Mouse (Mus musculus): Measurements from ENCODE around the gene Tor2a. TPM values are rescaled to one million over a fixed set of nuclear protein-coding genes. Genes with fewer than 3 reads are reported as not detected.

Tor2a gene
- polyA plus RNA-seq, 1 experiment from 2014 or later = 54.4 TPM

- Histone ChIP-seq H3K27ac (replicated peaks) (0 out of 2 replicates have a peak overlapping the region, but pooled peaks have one; percentile 4), H3K4me2 (no peak overlapping the region), H3K4me1 (peaks cover 6% of the 10 kb centered on the region; the same call in 1 of the 2 replicates), H3K9ac (replicated peaks) (no peak overlapping the region), H3K9me3 (replicated peaks) (no peaks in the 10 kb centered on the region), H3K36me3 (no peaks in the 10 kb centered on the region), H3K27me3 (replicated peaks) (no peaks in the 10 kb centered on the region), H3K4me3 (replicated peaks) (no peak overlapping the region)
- WGBS = 68% methylated on average over 4 of the region's 4 CpGs
- ATAC-seq (ENCODE audit: low FRiP score) = no peak
Measured at GRCm38 (mm10) chr2:32731911-32732310, 25.1 kb upstream of the Tor2a start.

- H3K27ac ChIP-seq (replicated peaks) = no peak overlapping the region
- WGBS = 78% methylated on average over 6 of the region's 6 CpGs
- no peak for ATAC-seq (ENCODE audit: low FRiP score)
Measured at GRCm38 (mm10) chr2:32732695-32733094, 24.3 kb upstream of the Tor2a start.

GRCm38 (mm10) chr2:32734480-32734879 is 22.6 kb upstream of the Tor2a start:
- ATAC-seq (ENCODE audit: low FRiP score) = no peak
- H3K27me3 ChIP-seq (replicated peaks) = no peaks in the 10 kb centered on the region
- 0 out of 2 replicates have a peak overlapping the region, but pooled peaks have one; percentile 3 for H3K27ac ChIP-seq (replicated peaks)

More at GRCm38 (mm10) chr2:32732695-32733094, 24.3 kb upstream of the Tor2a start:
- no peaks in the 10 kb centered on the region for H3K27me3 ChIP-seq (replicated peaks)
- H3K4me1 ChIP-seq = 0 out of 2 replicates have a peak, but pooled peaks cover 3% of the 10 kb centered on the region
- H3K9ac ChIP-seq (replicated peaks) = no peak overlapping the region
- H3K4me2 ChIP-seq = no peak overlapping the region
- H3K9me3 ChIP-seq (replicated peaks) = no peaks in the 10 kb centered on the region
- no peak overlapping the region for H3K4me3 ChIP-seq (replicated peaks)
- H3K36me3 ChIP-seq = no peaks in the 10 kb centered on the region

GRCm38 (mm10) chr2:32734933-32735332 is 22.1 kb upstream of the Tor2a start:
- no peak overlapping the region for H3K4me3 ChIP-seq (replicated peaks)
- ATAC-seq (ENCODE audit: low FRiP score) = no peak
- no peak overlapping the region for H3K4me2 ChIP-seq
- no peak overlapping the region for H3K9ac ChIP-seq (replicated peaks)
- no peaks in the 10 kb centered on the region for H3K27me3 ChIP-seq (replicated peaks)
- 60% methylated on average over 4 of the region's 4 CpGs for WGBS
- no peaks in the 10 kb centered on the region for H3K36me3 ChIP-seq
- no peaks in the 10 kb centered on the region for H3K9me3 ChIP-seq (replicated peaks)
- peaks cover 11% of the 10 kb centered on the region; the same call in 1 of the 2 replicates for H3K4me1 ChIP-seq
- no peak overlapping the region for H3K27ac ChIP-seq (replicated peaks)

More at GRCm38 (mm10) chr2:32734480-32734879, 22.6 kb upstream of the Tor2a start:
- Histone ChIP-seq H3K9me3 (replicated peaks) (no peaks in the 10 kb centered on the region), H3K4me1 (peaks cover 6% of the 10 kb centered on the region; the same call in 1 of the 2 replicates), H3K4me2 (no peak overlapping the region), H3K4me3 (replicated peaks) (no peak overlapping the region), H3K36me3 (no peaks in the 10 kb centered on the region), H3K9ac (replicated peaks) (no peak overlapping the region)
- 51% methylated on average over 4 of the region's 4 CpGs for WGBS

GRCm38 (mm10) chr2:32736306-32736829 is 20.7 kb upstream of the Tor2a start:
- no peak overlapping the region for H3K4me3 ChIP-seq (replicated peaks)
- no peaks in the 10 kb centered on the region for H3K36me3 ChIP-seq
- no peaks in the 10 kb centered on the region for H3K27me3 ChIP-seq (replicated peaks)
- H3K4me1 ChIP-seq = peaks cover 20% of the 10 kb centered on the region
- no peak for ATAC-seq (ENCODE audit: low FRiP score)
- 37% methylated on average over 3 of the region's 3 CpGs for WGBS
- H3K9me3 ChIP-seq (replicated peaks) = no peaks in the 10 kb centered on the region
- H3K27ac ChIP-seq (replicated peaks) = no peak overlapping the region
- H3K4me2 ChIP-seq = no peak overlapping the region
- no peak overlapping the region for H3K9ac ChIP-seq (replicated peaks)

DNA sequence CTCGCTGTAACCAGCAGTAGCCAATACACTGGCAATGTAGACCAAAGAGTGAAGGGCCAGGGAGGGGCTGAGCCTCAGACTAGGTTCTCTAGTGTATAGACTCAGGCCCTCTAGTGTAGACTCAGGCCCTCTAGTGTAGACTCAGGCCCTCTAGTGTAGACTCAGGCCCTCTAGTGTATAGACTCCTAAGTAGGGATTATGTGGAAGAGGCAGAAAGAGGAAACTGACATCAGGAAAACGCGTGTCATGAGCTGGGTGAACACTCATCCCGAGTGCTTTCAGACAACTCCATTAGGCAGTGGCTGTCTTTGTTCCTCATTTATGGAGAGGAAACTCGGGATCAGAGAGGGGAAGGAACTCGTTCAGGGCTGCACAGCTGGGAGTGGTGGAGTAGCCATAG is 20.0 kb upstream of the Tor2a start:
- no peak for ATAC-seq (ENCODE audit: low FRiP score)
- H3K4me3 ChIP-seq (replicated peaks) = no peak overlapping the region
- no peaks in the 10 kb centered on the region for H3K36me3 ChIP-seq
- H3K27ac ChIP-seq (replicated peaks) = no peak overlapping the region
- no peak overlapping the region for H3K4me2 ChIP-seq
- WGBS = 64% methylated on average over 6 of the region's 6 CpGs
- H3K4me1 ChIP-seq = peaks cover 26% of the 10 kb centered on the region
- no peaks in the 10 kb centered on the region for H3K27me3 ChIP-seq (replicated peaks)
- no peak overlapping the region for H3K9ac ChIP-seq (replicated peaks)
- H3K9me3 ChIP-seq (replicated peaks) = no peaks in the 10 kb centered on the region

DNA sequence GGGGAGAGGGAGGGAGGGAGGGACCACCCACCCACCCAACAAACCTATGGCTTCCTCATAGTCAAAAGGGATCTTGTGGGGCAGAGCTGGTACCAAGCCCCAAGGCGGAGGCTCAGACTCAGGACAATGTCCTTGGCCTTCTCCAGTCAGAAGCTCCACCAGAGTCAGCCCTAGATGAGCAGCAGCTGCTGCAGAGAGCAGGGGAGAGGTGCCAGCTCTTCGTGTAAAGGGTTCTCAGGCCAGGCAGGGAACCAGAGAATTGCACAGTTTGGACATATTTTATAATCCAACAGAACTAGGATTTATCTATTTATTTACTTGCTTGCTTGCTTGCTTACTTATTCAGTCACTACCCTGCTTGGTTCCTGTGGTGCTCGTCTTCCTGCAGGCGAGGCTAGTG is 17.7 kb upstream of the Tor2a start:
- 78% methylated on average over 4 of the region's 4 CpGs for WGBS
- H3K27ac ChIP-seq (replicated peaks) = no peak overlapping the region
- no peak overlapping the region for H3K4me3 ChIP-seq (replicated peaks)
- H3K27me3 ChIP-seq (replicated peaks) = no peaks in the 10 kb centered on the region
- no peaks in the 10 kb centered on the region for H3K36me3 ChIP-seq
- no peak overlapping the region for H3K4me2 ChIP-seq
- no peaks in the 10 kb centered on the region for H3K9me3 ChIP-seq (replicated peaks)
- H3K9ac ChIP-seq (replicated peaks) = 0 out of 2 replicates have a peak overlapping the region, but pooled peaks have one; percentile 3
- ATAC-seq (ENCODE audit: low FRiP score) = no peak
- H3K4me1 ChIP-seq = peaks cover 48% of the 10 kb centered on the region

DNA sequence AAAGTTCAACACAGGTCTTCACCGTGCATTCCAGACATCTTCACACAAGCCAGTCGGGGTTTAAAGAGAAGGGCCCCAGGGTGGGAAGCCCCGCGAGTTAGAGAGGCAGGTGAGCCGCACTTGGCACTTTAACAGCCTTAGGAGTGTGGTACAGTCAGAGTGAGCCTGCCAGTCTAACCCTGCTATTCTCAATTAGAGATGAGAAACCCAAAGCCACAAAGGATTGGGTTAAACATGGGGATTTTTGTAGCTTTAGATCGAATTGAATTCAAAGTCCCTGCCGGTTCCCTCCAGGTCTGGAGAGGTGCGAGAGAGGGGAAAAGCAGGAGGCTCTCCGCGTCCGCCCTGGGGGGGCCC is 16.1 kb upstream of the Tor2a start, which contains the start of gene 6330409D20Rik:
Gene 6330409D20Rik, minus strand, starts transcription at position 101 of the 357 bp plus-strand sequence.
- H3K4me1 ChIP-seq = peaks cover 51% of the 10 kb centered on the region
- no peak for ATAC-seq (ENCODE audit: low FRiP score)
- no peaks in the 10 kb centered on the region for H3K9me3 ChIP-seq (replicated peaks)
- WGBS = 6% methylated on average over 11 of the region's 11 CpGs
- no peaks in the 10 kb centered on the region for H3K27me3 ChIP-seq (replicated peaks)
- peak within 1 kb of the TSS; percentile 80 for H3K4me3 ChIP-seq (replicated peaks)
- H3K27ac ChIP-seq (replicated peaks) = peak within 1 kb of the TSS; percentile 89
- H3K36me3 ChIP-seq = peaks cover 12% of the 10 kb centered on the region
- peak within 1 kb of the TSS; percentile 94 for H3K9ac ChIP-seq (replicated peaks)
- peak within 1 kb of the TSS; percentile 76 for H3K4me2 ChIP-seq

GRCm38 (mm10) chr2:32741273-32742172 is 15.5 kb upstream of the Tor2a start:
- 5% methylated on average over 54 of the region's 58 CpGs for WGBS
- Histone ChIP-seq H3K4me3 (replicated peaks) (peak overlapping the region; percentile 80), H3K36me3 (peaks cover 18% of the 10 kb centered on the region), H3K27me3 (replicated peaks) (no peaks in the 10 kb centered on the region), H3K9me3 (replicated peaks) (no peaks in the 10 kb centered on the region), H3K27ac (replicated peaks) (peak overlapping the region; percentile 89), H3K4me2 (peak overlapping the region; percentile 76), H3K4me1 (peaks cover 51% of the 10 kb centered on the region), H3K9ac (replicated peaks) (peak overlapping the region; percentile 94)
- peak; percentile 58 for ATAC-seq (ENCODE audit: low FRiP score)

DNA sequence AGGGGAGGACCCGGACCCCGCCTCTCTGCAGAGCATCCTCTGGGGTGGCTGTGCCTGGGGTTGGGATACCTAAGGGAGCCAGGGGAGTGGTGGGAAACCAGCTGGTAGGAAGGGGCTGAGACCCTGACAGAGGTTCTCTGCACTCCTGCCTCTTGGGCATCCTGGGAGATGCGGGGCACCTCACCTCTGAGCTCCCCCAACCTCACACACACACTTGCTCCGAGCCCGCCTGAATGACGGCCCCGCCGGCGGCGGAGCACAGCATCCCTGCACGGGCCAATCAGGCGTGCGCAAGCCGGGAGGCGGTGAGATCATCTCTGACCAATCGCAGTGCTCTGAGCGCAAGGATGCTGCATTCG is 14.9 kb upstream of the Tor2a start:
- Histone ChIP-seq H3K27ac (replicated peaks) (peak overlapping the region; percentile 89), H3K27me3 (replicated peaks) (no peaks in the 10 kb centered on the region), H3K4me2 (peak overlapping the region; percentile 76), H3K9ac (replicated peaks) (peak overlapping the region; percentile 94), H3K36me3 (peaks cover 25% of the 10 kb centered on the region), H3K4me1 (peaks cover 51% of the 10 kb centered on the region), H3K9me3 (replicated peaks) (no peaks in the 10 kb centered on the region), H3K4me3 (replicated peaks) (peak overlapping the region; percentile 80)
- 8% methylated on average over 18 of the region's 18 CpGs for WGBS
- peak; percentile 94 for ATAC-seq (ENCODE audit: low FRiP score)

- Histone ChIP-seq H3K4me1 (peaks cover 49% of the 10 kb centered on the region), H3K4me3 (replicated peaks) (no peak overlapping the region), H3K9me3 (replicated peaks) (no peaks in the 10 kb centered on the region), H3K27ac (replicated peaks) (no peak overlapping the region), H3K27me3 (replicated peaks) (no peaks in the 10 kb centered on the region), H3K36me3 (peaks cover 44% of the 10 kb centered on the region), H3K4me2 (no peak overlapping the region), H3K9ac (replicated peaks) (no peak overlapping the region)
- WGBS = 77% methylated on average over 15 of the region's 15 CpGs
- ATAC-seq (ENCODE audit: low FRiP score) = no peak
Measured at GRCm38 (mm10) chr2:32744272-32744982, 12.6 kb upstream of the Tor2a start.

Measured in neural tube, embryonic 15.5 days (tissue).